Mouse (Mus musculus): ENCODE data around the gene Vmn1r215.
"Not testable (repeated sequence)": the region's sequence is repeated elsewhere in the genome, so short reads cannot be mapped to it uniquely, and the experiment has no call there.

The Vmn1r215 gene

DNA sequence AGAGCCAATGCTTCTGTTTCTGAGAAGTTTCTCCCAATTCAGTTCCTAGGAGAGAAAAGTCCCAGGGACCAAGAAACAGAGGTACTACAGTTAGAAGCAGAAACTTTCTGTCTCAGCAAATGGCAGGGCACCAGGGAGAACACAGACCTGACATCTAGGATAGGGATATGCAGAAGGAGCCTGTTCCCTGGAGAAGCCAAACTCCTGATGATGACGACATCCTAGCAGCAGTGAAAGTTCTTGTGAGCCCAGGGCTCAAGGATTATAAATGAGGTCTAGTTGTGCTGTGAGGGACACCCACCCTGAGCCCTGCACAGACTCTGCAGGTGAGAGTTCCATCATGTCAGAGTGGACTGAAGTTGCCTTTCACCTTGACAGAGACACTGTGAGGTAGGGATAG, at the start of gene Vmn1r215:
Gene Vmn1r215, plus strand, starts transcription at position 301 of the 400 bp plus-strand sequence.
- DNase-seq: no peak

DNA sequence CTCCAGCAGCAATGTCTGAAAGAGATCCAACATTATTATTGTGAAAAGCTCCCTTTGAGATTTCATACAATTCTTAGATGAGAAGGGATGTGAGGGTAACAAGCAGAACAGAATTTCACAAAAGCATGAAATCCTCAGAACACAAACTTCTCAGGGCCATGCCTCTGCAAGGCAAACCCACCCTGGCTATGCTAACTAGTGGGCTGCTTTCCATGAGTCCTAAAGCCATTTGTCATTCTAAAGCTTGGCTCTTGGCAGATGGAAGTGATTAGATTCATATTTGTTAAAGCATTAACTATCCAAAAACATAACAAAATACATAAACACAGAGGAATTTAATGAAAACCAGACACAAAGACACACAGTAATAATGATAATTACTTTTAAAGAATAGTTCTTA, 49.7 kb upstream of the Vmn1r215 start:
- no peak for DNase-seq

DNA sequence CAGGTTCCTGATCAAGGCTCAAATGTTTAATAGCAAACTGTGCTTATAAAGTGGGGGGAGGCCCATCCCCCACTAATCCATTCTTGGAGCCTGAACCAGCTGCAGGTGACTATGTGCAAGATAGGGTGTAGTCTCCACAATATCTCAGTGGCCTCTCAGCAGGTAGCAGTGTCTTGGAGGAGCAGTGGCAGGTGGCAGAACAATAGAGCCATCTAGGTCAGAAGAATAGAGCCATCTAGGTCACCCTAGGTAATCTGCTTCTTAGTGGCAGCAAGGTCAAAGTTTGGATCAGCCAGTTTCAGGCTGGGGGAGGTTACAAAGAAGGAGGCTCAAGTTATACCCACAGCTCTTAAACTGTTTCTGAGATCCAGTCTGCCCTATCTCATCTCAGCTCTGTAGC, 43.0 kb upstream of the Vmn1r215 start:
- DNase-seq: no peak

DNA sequence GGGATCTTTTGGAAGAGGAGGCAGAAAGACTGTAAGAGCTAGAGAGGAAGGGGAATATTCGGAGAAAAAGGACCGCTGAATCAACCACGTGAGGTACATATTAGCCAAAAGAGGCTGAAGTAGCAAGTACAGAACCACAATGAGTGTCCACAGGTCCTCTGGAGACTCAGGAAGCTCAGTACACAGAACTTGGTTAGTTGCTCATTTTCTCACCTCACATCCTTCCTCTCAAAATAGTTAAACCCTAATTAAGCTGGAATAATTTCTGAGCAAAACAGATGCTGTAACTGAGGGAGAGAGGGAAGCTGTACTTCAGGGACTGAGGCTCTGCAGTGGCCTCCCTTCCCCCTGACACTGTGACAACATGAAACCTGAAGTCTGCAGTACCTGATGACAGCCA, 37.7 kb upstream of the Vmn1r215 start, which contains the start of gene Vmn1r214:
Gene Vmn1r214, plus strand, starts transcription at position 301 of the 400 bp plus-strand sequence.
- DNase-seq: no peak

DNA sequence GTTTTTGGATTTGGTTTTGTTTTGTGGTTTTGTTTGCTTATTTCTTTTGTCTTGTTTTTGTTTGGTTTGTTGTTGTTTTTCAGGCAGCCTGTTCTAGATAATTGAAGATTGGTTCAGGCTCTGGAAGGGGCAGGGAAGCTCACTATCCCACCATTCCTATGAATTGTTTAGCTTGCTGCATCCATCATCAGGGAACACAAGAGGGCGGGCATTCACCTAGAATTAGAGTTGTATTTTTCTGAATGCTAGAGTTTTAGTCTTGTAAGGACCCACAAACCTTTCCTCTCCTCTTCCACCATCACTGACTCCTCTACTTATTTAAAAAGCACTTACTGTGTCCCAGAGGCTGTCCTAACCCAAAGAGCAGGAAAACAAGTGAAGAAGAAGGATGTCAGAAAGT, 10.0 kb upstream of the Vmn1r215 start:
- DNase-seq: no peak

DNA sequence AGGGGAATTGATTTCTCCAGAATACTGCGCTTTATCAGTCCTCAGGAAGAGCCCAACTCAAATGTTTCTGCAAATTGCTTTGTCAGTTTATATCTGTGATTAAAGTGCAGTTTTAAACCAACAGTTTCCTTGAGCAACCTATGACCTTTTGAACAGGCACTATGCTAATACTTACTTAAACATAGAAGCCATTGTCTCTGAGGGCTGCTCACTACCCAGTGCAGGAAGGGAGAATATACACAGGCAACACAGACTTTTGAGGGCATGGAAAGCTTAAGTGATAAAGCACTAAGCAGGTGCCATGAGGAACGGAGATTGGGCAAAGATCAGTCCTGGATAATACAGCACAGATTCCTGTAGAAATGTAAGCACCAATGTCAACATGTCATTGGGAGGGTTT, 1.5 kb downstream of the Vmn1r215 start:
- no peak for DNase-seq

DNA sequence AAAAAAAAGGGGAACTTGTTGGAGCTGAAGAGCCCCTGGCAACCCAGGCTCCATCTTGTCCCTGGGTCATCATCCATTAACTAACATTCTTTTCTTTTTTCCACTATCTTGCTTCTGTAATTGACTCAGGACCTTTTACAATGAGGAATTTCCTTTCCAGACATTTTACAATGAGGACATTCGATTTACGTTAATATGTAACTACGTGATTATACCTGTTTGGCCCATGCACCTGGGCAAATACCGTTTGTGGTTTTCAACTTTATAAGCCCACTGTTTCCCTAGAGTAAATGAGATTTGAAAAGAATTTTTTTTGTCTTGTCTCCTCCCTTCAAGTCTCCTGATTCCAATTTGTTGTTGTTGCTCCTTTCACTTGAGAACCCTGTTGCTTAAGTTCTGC, 26.6 kb downstream of the Vmn1r215 start:
- DNase-seq: no peak

DNA sequence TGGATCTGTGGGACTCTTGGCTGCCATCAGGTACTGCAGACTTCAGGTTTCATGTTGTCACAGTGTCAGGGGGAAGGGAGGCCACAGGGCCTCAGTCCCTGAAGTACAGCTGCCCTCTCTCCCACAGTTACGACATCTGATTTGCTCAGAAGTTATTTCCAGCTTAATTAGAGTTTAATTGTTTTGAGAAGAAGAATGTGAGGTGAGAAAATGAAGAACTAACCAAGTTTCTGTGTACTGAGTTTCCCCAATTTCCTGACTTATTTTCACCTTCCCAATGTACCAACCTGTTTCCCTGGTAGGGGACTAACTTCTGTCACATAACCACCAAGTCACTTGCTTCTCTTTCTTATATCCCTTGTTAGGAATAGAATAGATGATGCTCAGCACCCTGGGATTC, 50.3 kb downstream of the Vmn1r215 start, which contains the start of gene Vmn1r217:
Gene Vmn1r217, minus strand, starts transcription at position 101 of the 400 bp plus-strand sequence.
- not testable (repeated sequence) for DNase-seq

DNA sequence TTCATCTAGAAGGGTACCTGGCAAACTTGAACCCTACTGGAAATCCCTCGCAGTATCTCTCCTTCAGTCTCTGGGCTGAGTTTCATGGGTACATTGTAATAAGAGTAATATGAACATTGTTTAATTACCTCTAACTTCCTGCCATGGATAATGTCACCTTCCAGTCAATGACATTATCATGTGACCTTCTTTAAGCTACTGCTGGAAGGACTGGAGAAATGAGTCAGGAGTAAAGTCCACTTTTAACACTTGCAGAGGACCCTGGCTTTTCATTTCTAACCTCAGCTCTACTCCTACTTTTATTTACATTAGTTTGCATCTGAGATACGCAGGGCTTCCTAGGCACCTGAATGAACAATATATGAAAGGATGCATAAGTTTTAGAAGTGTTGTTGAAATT, 52.8 kb downstream of the Vmn1r215 start:
- DNase-seq: no peak
